Mouse (Mus musculus): ENCODE data around the gene Il1a. TPM values are rescaled to one million over a fixed set of nuclear protein-coding genes. Genes with fewer than 3 reads are reported as not detected.
A peak's percentile ranks its signal among the peaks of the same experiment; 100 is the strongest.

Il1a gene
- total RNA-seq (2017) = not detected in 2 replicates

DNA sequence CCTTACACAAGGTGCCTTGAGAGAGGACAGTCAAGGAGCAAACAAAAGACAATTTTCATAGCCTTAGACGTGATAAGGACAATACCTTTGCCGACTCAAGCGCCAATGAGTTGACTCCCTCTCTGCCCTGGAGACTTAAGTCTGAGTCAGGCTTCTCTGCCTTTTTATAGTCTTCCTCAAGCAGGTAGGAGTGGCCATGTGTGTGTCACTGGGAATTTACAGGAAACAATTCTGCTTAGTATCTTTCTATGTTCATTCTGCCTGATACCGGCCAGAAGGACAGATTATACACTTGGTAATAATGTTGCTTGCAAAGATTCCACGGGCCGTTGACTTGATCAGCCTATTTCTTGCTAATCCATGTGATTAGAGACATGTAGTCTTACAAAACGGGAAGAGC, at the start of gene Il1a:
TSS of gene Il1a (minus strand) at position 137 of the 400 bp plus-strand sequence.
- no peak for ATAC-seq (replicated peaks; ENCODE audit: low read depth, poor library complexity, severe bottlenecking)

DNA sequence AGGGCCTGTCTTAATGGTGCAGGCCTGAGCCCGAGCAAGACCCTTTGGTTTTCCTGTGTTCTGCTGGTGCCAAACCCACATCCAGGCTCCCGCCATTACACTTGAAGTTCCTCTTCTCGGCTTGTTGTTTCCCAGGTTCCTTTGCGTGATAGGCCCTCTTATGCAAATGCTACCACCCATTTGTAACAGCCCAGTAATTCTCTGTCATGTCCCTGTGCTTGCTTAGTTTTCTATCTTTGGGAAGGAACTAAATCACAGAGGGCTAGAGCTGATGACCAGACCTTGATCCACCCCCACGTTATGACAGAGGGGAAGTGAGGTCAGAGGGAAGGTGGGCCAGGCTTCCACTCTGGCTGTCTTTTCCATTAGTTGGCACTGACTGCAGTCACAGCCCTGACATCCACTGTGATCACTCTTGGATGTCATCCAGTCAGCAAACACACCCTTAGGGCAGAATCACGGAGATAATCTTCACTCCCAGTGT, 28.4 kb upstream of the Il1a start:
- peak; percentile 96 for ATAC-seq (replicated peaks; ENCODE audit: low read depth, poor library complexity, severe bottlenecking)

DNA sequence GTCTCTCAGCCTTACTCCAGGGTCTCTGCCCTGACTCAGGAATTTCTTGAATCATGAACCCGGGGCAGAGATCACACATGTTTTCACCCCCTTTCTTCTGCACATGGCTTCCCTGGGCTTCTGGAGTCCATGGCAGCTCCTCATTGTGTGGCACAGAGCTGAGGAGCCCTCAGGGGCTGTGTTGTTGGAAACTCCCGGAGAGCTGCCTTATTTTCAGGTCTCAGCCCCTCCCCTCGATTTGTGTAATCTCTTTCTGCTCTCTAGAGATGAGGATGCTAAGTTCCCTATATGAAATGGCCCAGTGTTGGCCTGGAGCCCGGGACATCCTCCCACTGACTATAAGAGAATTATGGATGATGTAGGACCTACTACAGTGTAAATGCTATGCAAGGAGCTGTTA, 23.7 kb upstream of the Il1a start:
- no peak for ATAC-seq (replicated peaks; ENCODE audit: low read depth, poor library complexity, severe bottlenecking)

DNA sequence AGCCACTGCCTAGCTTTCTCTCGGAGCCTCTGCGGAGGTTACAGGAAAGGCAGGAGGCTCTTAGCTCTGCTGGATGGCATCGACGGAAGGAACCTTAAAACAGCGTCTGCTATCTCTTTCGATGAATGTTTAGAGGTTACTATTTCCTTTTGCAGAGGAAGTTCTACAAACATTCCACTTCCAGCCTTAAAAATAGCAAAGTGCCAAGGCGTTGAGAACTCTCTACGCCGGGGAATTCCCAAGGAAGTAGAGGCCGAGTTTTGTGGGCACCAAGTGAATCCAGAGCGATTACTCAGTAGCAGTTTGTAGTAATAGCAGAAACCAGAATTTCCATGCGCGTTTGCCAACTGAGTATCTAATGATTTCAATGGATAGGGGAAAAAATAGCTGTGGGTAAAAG, 20.8 kb upstream of the Il1a start:
- ATAC-seq (replicated peaks; ENCODE audit: low read depth, poor library complexity, severe bottlenecking) = peak; percentile 44; the same call in 1 of the 2 replicates

DNA sequence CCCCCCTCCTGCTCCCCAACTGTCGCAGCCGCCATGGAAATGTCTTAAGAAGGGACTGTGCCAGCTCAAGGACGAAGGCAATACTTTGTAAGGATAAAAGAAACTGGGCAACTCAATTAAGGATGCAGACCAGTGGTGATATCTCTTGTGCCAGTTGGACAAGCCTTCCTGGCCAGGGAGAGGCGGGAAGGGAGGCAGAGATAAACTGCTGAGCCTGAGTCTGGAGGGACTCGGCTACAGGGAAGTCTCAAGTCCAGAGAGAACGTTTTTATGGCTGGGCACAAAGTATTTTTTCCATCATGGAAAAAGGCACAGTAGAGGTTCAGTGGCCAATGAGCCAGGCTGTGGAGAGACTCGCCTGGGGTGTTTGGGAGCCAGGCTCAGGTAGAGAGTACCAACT, 20.3 kb upstream of the Il1a start:
- ATAC-seq (replicated peaks; ENCODE audit: low read depth, poor library complexity, severe bottlenecking) = peak; percentile 39

DNA sequence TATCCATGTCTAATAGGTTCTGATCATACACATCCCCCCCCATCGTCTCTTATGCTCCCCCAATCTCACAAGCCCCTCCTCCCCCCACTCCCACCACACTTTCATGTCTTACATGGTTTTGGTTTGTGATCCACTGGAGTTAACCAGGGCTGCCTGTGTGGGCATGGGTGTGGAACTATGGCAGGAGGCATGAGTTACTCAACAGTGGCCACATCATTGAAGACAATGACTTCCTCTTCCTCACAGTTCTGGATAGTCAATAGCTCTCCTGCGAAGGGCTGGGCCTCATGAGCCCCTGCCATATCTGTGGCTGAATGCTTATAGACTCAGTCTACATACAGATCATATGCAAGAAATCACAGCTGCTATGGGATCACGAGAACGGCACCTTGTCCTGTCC, 18.5 kb upstream of the Il1a start:
- peak; percentile 63 for ATAC-seq (replicated peaks; ENCODE audit: low read depth, poor library complexity, severe bottlenecking)

DNA sequence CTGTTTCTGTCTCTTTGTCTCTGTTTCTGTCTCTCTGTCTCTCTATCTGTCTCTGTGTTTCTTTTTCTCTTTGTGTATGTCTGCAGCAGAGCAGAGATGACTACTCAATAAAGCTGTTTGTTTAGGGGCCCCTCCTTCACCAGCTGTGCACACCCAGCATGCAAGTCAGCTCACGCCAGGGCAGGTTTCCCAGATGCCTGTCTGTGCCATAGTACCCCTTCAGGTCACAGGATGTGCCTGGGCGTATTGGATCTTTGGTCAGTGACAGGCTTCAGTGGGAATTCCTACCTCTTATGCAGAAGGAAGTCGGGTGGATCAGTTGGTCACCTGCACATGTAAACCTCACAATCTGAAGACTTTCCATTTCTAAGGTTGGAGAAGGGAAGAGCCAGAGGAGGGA, 14.4 kb upstream of the Il1a start:
- ATAC-seq (replicated peaks; ENCODE audit: low read depth, poor library complexity, severe bottlenecking) = no peak

DNA sequence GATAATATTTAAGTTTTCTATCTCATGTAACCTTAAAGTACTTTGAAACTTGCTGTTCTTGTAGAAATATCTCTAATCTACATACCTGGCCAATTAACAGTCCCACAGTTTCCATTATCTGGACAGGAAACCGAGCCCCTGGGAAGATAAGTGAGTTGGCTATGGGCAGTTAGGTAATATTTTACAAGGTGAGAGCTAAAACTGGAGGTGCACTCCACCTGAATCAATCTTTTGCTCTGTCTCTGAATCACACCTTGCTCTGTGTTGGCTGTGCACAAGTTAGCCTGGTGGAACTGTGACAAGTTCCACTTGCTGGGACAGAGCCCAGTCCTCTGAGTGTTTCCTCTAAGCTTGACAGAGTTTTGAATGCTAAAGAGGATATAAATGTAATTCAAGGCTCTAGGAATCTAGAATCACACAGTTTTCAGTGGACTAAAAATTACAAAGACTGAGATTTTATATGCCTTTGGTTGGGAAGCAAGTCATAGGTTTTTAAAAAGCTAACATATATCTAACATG, 12.4 kb upstream of the Il1a start:
- no peak for ATAC-seq (replicated peaks; ENCODE audit: low read depth, poor library complexity, severe bottlenecking)

DNA sequence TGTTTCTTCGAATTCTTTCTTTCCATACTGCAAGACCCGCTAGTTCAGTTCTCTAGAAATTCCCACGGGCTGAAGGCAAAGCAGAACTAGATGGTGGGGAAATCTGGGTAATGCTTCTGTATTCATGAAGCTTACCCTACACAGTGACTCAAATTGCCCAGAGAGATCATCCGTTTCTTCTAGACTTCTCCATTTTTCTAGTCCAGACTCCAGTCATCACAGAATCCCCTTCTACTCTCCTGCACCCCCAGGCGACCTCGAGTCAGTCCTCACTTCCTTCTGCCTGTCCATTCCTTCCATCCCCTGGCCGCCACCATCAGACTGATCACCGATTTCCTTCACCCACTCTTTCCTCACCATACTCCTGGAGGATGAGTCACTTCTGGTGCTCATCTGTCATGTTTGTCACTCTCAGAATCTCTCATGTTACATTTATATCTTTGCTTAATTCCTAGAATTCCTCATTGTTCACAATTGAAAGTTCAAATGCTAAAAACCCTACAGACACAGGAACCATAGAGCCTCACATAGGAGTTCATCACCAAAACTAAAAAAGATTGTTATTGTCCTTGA, 10.3 kb upstream of the Il1a start:
- ATAC-seq (replicated peaks; ENCODE audit: low read depth, poor library complexity, severe bottlenecking) = peak; percentile 42

DNA sequence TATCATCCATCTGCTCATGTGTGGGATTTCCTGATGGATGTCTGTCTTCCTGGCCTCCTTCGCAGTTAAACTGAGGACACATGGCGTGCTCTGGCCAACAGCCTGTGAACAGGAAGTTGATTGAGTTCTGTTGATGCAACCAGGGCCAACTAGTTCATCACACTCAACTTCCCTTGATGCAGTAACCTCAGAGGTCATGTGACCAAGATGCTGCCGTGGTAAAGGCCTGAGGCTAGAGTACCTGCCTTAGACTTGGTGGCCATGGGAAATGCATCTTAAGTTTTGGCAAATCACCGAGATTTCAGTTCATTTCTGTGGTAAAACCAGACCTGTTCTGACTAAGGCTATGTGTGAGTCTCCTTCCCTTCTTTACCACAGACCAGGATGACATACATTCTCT, 6.1 kb upstream of the Il1a start:
- peak; percentile 38; the same call in 1 of the 2 replicates for ATAC-seq (replicated peaks; ENCODE audit: low read depth, poor library complexity, severe bottlenecking)

DNA sequence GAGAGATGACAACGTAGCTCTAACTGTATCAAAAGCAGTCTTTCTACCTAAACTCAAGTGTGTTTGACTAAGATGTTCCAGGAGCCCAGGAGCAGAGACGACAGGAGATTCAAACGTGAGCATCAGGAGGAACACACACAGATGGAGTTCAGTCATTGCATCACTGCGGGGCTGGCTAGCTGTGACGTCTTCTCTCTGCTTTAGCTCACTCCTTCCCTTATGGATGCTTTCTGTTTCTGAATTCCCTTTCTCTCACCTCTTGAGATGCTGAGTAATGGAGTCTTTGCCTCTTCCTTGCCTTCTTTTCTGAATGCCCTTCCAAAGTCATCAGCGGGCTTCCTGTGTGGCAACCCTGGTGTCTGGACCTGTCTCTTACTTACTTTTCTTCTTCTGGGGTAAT, 5.1 kb upstream of the Il1a start:
- ATAC-seq (replicated peaks; ENCODE audit: low read depth, poor library complexity, severe bottlenecking) = no peak

DNA sequence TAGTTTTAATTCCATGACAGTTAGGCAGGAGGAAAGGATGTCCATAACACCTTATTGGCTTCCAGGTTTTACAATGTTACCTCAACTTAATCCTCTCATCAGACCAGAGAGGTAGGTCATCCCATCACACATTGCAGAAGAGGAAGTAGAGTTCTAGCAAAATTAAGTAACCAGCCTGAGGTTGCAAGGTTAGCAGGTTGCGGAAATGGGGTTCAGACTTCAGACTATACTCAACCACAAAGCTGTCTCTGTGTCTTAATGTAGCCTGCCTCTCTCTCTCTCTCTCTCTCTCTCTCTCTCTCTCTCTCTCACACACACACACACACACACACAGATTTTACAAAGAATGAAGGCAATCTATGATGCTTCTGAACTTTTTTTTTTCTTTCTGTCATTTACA, 4.2 kb upstream of the Il1a start:
- peak; percentile 89 for ATAC-seq (replicated peaks; ENCODE audit: low read depth, poor library complexity, severe bottlenecking)

DNA sequence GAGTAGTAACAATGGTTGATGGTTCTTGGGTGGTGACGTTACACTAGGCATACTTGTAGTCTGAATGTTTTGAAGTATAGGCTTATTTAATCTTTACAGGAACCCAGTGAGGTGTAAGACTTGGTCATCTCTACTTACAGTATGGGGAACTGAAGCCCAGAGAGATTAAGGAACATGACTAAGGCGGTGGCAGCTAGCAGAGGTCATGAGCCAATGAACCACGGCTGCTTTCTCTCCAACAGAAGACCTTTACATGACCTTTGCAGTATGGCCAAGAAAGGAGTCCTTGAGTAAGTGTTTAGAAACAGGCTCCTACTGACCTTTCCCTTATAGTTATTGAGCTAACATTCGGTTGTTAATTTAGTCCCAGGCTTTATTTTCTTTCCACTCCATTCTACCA, 3.8 kb downstream of the Il1a start:
- no peak for ATAC-seq (replicated peaks; ENCODE audit: low read depth, poor library complexity, severe bottlenecking)

DNA sequence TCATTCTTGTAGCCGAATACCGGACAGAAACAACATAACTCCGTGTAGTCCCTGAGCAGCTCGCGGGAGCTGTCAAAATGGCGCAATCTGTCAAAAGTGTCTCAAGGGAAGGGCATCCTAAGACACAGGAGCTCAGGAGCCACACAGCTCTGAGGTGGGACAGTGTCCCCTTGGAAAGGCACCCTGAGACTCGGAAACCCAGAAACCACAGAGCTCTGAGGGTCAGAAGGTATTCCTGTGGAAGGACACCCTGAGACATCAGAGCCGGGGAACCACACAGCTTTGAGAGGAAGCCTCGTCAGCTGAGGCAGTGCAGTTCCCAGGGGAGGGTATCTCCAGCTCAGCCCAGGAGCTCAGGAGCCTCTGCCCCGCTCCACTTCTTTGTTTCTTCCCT, 12.2 kb downstream of the Il1a start:
- peak; percentile 43 for ATAC-seq (replicated peaks; ENCODE audit: low read depth, poor library complexity, severe bottlenecking)

DNA sequence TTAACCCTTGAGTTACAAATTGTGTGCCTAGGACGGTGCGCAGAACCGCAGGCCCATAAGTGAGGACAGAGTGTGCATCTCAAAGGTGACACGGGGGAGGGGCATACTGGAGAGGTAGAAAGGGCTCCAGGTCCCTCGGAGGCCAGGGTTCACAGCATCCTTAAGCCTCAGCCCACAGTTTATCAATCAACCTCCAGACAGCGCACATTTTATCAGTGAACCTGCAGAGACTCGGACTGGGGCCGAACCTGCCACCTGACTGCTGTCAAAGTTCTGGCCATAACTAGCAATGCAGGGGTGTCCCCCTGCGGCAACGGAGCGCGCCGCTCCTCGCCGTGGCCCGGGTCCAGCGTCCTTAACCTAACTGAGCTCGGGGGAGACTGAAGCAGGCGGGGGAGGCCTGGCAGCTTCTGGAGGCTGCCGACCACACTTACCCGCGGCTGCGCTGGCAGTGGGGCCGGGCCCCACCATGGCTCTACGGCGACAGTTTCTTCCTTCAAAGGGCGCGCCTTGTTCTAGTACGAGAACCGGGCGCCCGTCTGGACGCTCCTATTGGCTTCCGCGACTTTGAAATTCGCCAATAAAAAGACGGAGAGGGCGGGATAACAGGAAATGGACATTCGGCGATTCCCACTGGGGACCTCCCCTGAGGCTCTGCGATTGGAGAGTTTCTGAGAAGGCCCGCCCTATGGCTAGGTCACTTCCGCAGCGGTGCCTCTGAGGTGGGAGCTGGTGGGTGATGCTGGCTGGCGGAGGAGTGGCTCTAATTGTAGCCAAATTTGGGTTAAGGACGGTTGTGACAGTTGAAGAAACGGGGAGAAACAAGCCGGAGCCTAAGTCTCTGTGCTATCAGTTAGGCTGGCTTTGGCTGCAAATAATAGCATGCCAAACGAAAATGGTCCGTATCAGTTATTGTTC, 12.8 kb downstream of the Il1a start, which contains the start of gene Ckap2l:
TSS of gene Ckap2l (minus strand) at position 542 of the 918 bp plus-strand sequence.
- ATAC-seq (replicated peaks; ENCODE audit: low read depth, poor library complexity, severe bottlenecking) = peak; percentile 99

DNA sequence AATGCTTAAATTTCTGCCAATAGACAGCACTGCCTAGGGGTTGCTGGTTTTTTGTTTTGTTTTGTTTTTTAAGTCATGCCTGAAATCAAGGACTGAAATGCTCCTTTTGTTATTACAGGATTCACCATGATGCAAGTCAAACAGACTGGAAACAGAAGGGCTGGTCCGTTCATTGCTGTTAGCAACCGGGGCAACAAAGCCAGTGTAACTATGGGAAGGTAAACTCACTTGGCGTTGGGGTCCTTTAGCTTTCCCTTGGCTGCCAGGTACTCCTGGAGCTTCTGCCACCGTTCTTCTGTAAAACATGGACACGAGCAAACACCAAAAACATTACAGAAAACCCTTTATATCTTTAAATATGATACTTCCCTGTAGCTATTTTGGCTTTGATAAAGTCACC, 13.7 kb downstream of the Il1a start:
- no peak for ATAC-seq (replicated peaks; ENCODE audit: low read depth, poor library complexity, severe bottlenecking)

DNA sequence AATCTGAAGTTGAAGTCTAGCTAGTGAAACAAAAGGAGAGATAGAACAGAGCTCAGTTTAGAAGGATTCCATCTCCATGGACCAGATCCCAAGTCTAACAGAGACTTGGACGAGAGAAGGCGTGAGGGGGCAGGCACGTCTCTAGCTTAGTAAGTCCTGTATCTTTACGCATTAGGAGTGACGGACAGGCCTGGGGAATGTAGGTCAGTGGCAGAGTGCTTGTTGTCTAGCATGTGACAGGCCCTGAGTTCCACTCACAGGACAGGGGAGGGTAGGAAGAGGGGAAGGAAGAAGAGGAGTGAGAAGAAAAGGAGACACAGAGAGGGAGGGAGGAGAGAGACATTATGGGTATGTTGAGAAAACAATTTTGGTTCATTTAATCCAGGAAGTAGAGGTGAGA, 14.7 kb downstream of the Il1a start:
- no peak for ATAC-seq (replicated peaks; ENCODE audit: low read depth, poor library complexity, severe bottlenecking)

DNA sequence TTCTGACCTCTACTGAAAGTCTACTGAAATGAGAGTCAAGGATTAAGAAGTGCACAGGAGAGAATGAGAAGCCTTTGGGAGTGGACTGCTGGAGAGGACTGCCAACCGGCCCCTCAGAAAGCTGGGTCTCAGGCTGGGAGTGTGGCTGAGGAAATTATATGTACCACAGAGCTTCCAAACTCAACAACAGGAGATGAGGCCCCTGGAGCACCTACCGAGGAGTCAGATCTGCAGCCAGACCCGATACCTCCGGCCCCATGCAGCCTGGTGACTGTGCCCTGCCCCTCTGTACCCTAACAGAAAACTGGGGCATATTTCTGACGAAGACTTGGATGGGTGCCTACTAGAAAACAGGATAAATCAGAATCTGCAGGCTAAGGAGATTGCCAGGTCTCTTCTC, 35.9 kb downstream of the Il1a start:
- ATAC-seq (replicated peaks; ENCODE audit: low read depth, poor library complexity, severe bottlenecking) = no peak

DNA sequence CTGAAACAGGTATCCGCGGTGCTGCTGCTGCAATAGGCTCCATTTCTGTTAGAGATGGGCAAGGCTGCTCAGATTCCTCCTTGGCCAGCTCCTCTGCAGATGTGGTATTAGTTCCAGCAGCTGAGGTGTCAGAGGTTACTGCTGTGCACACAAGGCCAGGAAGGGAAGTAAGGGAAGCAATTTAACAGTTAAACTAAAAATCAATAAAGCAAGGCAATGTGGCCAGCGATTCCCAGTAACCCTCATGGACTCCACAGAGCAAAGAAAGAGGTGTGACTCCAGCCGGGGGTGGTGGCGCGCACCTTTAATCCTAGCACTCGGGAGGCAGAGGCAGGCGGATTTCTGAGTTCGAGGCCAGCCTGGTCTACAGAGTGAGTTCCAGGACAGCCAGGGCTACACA, 39.2 kb downstream of the Il1a start:
- ATAC-seq (replicated peaks; ENCODE audit: low read depth, poor library complexity, severe bottlenecking) = no peak

DNA sequence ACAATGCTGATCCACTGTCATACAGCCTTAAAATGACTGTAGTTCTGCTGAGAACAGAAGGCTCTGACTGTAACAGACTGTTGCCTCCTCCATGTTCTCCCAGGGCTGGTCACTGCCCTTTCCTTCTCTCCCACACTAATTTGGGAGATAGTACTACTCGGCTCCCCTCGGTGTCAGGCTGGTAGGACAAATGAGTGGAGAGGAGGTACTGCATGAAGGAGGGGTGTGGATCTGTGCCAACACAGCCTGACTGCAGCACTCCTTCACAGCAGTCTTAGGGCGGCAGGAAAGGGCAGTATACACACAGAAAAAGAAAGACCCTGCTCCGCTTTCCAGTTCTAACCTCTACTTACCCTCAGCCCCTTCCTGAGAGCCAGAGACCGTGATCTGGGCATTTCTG, 39.8 kb downstream of the Il1a start:
- ATAC-seq (replicated peaks; ENCODE audit: low read depth, poor library complexity, severe bottlenecking) = no peak

DNA sequence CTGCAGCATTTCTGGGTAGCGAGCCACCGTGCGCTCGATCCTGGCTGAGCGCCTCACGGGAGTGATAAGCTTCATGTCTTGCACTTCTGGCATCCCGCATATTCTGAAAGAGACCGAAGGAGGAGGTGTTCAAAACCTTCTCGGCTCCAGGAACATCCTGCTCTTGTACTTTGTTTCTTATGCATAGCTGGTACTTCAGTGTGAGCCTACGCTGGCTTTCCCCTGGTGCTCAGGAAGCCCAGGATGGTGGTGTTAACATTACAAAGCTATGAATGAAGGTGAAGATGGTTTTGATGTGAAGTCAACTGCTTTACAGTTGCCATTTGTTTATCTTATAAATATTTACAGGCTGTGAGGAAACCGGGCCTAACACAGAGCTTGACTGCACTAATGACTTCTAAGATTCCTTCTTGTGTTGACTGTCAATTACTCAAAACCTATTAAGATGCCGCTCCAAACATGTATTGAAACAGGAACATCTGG, 40.6 kb downstream of the Il1a start:
- no peak for ATAC-seq (replicated peaks; ENCODE audit: low read depth, poor library complexity, severe bottlenecking)
